Mouse (Mus musculus) heart, postnatal 0 days (tissue): ENCODE measurements at regions not wholly inside any gene's neighbourhood (a gene's known extent, or its start where the extent isn't known, plus 50 kb on each side); places are given as distances from the start of the nearest gene placed in this dataset.

Experiments
- CTCF ChIP-seq: IDR thresholded peaks from 2 replicates; pipeline ENCODE4 v1.5.1; 2016; ENCODE audit warnings: antibody characterized with exemption, control low read depth, low read depth
- EP300 ChIP-seq: IDR thresholded peaks from 2 replicates; pipeline ENCODE4 v1.6.1; 2016; ENCODE audit warnings: antibody characterized with exemption, low read depth

GRCm38 (mm10) chr10:66924418-66924817 is 171.5 kb upstream of the Jmjd1c start:
- TF ChIP-seq CTCF, result no peak
- no peak for TF ChIP-seq EP300
